Mouse (Mus musculus): ENCODE results near the gene Prrc2b.

The Prrc2b gene

GRCm38 (mm10) chr2:32150924-32151659 lies at the start of gene Prrc2b:
Gene Prrc2b, plus strand, starts transcription at chr2:32151082.
- no peak for DNase-seq (ENCODE audit: low spot score in 2 of 2)

GRCm38 (mm10) chr2:32102944-32103343 lies 47.9 kb upstream of the Prrc2b start:
- no peak for DNase-seq (ENCODE audit: low spot score in 2 of 2)

- DNase-seq (ENCODE audit: low spot score in 2 of 2) = peak; percentile 45 to 49
These were observed 47.3 kb upstream of the Prrc2b start for GRCm38 (mm10) chr2:32103557-32103956.

- DNase-seq (ENCODE audit: low spot score in 2 of 2) = peak; percentile 66 to 67
These were observed 46.8 kb upstream of the Prrc2b start for GRCm38 (mm10) chr2:32104122-32104521.

- DNase-seq (ENCODE audit: low spot score in 2 of 2) = peak; percentile 38 to 51
These were observed 45.6 kb upstream of the Prrc2b start for GRCm38 (mm10) chr2:32105117-32105913.

- no peak for DNase-seq (ENCODE audit: low spot score in 2 of 2)
These were observed 45.0 kb upstream of the Prrc2b start for GRCm38 (mm10) chr2:32105930-32106329.

GRCm38 (mm10) chr2:32111268-32111667 lies 39.6 kb upstream of the Prrc2b start:
- peak; percentile 31 to 44 for DNase-seq (ENCODE audit: low spot score in 2 of 2)

- DNase-seq (ENCODE audit: low spot score in 2 of 2) = peak; percentile 52 to 54
These were observed 38.3 kb upstream of the Prrc2b start for GRCm38 (mm10) chr2:32112548-32112947.

- no peak for DNase-seq (ENCODE audit: low spot score in 2 of 2)
These were observed 35.0 kb upstream of the Prrc2b start for GRCm38 (mm10) chr2:32115851-32116268.

GRCm38 (mm10) chr2:32119802-32120750 lies 30.8 kb upstream of the Prrc2b start:
- DNase-seq (ENCODE audit: low spot score in 2 of 2) = no peak

- DNase-seq (ENCODE audit: low spot score in 2 of 2) = no peak
These were observed 29.7 kb upstream of the Prrc2b start for GRCm38 (mm10) chr2:32121150-32121549.

- no peak for DNase-seq (ENCODE audit: low spot score in 2 of 2)
These were observed 29.1 kb upstream of the Prrc2b start for GRCm38 (mm10) chr2:32121785-32122184.

GRCm38 (mm10) chr2:32127653-32128535 lies 23.0 kb upstream of the Prrc2b start:
- no peak for DNase-seq (ENCODE audit: low spot score in 2 of 2)

- DNase-seq (ENCODE audit: low spot score in 2 of 2) = no peak
These were observed 22.4 kb upstream of the Prrc2b start for GRCm38 (mm10) chr2:32128536-32128841.

- DNase-seq (ENCODE audit: low spot score in 2 of 2) = no peak
These were observed 21.4 kb upstream of the Prrc2b start for GRCm38 (mm10) chr2:32129383-32130074.

- DNase-seq (ENCODE audit: low spot score in 2 of 2) = peak; percentile 40 to 75
These were observed 20.4 kb upstream of the Prrc2b start for GRCm38 (mm10) chr2:32130435-32130834.

GRCm38 (mm10) chr2:32131205-32131834 lies 19.6 kb upstream of the Prrc2b start:
- DNase-seq (ENCODE audit: low spot score in 2 of 2) = no peak

GRCm38 (mm10) chr2:32131866-32132566 lies 18.9 kb upstream of the Prrc2b start:
- no peak for DNase-seq (ENCODE audit: low spot score in 2 of 2)

- DNase-seq (ENCODE audit: low spot score in 2 of 2) = no peak
These were observed 18.3 kb upstream of the Prrc2b start for GRCm38 (mm10) chr2:32132567-32132992.
